Mouse (Mus musculus): ENCODE results near the gene Zfp341.

Gene Zfp341

GRCm38 (mm10) chr2:154603007-154603637 lies 10.0 kb upstream of the Zfp341 start:
- CTCF ChIA-PET: interaction anchor here (0.5 to 4.8 kb wide), 30 partner anchors 10 to 652 kb away, joined by 3 to 58 read pairs (median 4); partner anchors contain the start of genes 4930519P11Rik (in 4 of the 4), Zfp341 (in 4 of the 4), Actl10 (in 1 of the 4) and Raly (in 1 of the 4)
- POLR2A ChIA-PET: interaction anchor here (0.5 to 5.5 kb wide), 78 partner anchors 8 to 673 kb away, joined by 3 to 148 read pairs (median 4); partner anchors contain the start of genes 4930519P11Rik (in 4 of the 4), Zfp341 (in 4 of the 4), Actl10 (in 2 of the 4) and Raly (in 2 of the 4)

GRCm38 (mm10) chr2:154603638-154604153 lies 9.4 kb upstream of the Zfp341 start, which contains the start of gene Pxmp4:
Pxmp4 (minus strand) TSS chr2:154603708.
- CTCF ChIA-PET: interaction anchor here (0.5 to 4.8 kb wide), 30 partner anchors 9 to 653 kb away, joined by 3 to 58 read pairs (median 4); partner anchors contain the start of genes 4930519P11Rik (in 4 of the 4), Zfp341 (in 4 of the 4), Actl10 (in 1 of the 4) and Raly (in 1 of the 4)
- POLR2A ChIA-PET: interaction anchor here (0.5 to 5.5 kb wide), 75 partner anchors 8 to 673 kb away, joined by 3 to 148 read pairs (median 4); partner anchors contain the start of genes Zfp341 (in 4 of the 4), 4930519P11Rik (in 3 of the 4), Actl10 (in 2 of the 4) and Raly (in 2 of the 4)

- ChIA-PET POLR2A (interaction anchor here (0.6 to 5.5 kb wide), 58 partner anchors 9 to 672 kb away, joined by 3 to 148 read pairs (median 4); partner anchors contain the start of genes Zfp341 (in 4 of the 4), 4930519P11Rik (in 3 of the 4), Actl10 (in 2 of the 4) and Raly (in 2 of the 4)), CTCF (interaction anchor here (0.6 to 4.8 kb wide), 22 partner anchors 9 to 304 kb away, joined by 3 to 58 read pairs (median 5); partner anchors contain the start of genes 4930519P11Rik (in 4 of the 4), Zfp341 (in 4 of the 4) and Actl10 (in 1 of the 4))
Observed at GRCm38 (mm10) chr2:154604156-154604555, 8.9 kb upstream of the Zfp341 start.

GRCm38 (mm10) chr2:154606965-154607364 lies 6.1 kb upstream of the Zfp341 start:
- ChIA-PET POLR2A (interaction anchor here in 2 of 4 experiments (0.6 to 1.9 kb wide), 7 partner anchors 7 to 280 kb away, joined by 3 to 6 read pairs (median 4); no protein-coding TSS in a partner anchor), CTCF (interaction anchor here in 1 of 4 experiments (0.6 kb wide), 1 partner anchor 151 kb away, joined by 14 read pairs; no protein-coding TSS in a partner anchor)

GRCm38 (mm10) chr2:154609050-154609767 lies 3.9 kb upstream of the Zfp341 start:
- POLR2A ChIA-PET: interaction anchor here in 2 of 4 experiments (1.2 to 1.4 kb wide), 3 partner anchors 10 to 182 kb away, joined by 4 to 7 read pairs (median 4); no protein-coding TSS in a partner anchor
- CTCF ChIA-PET: interaction anchor here in 2 of 4 experiments (0.6 to 1.1 kb wide), 2 partner anchors 16 to 465 kb away, joined by 3 read pairs; partner anchors contain the start of gene Ahcy (in 1 of the 2)

GRCm38 (mm10) chr2:154614841-154615576 lies 1.9 kb downstream of the Zfp341 start:
- ChIA-PET POLR2A (interaction anchor here in 3 of 4 experiments (0.5 to 4.5 kb wide), 36 partner anchors 8 to 766 kb away, joined by 3 to 148 read pairs (median 4); partner anchors contain the start of genes Pxmp4 (in 2 of the 3) and Raly (in 2 of the 3)), CTCF (interaction anchor here in 2 of 4 experiments (0.7 to 3.9 kb wide), 4 partner anchors 11 to 31 kb away, joined by 3 to 58 read pairs (median 6); partner anchors contain the start of gene Pxmp4 (in 1 of the 2))

- ChIA-PET CTCF (interaction anchor here in 1 of 4 experiments (0.7 kb wide), 1 partner anchor 15 kb away, joined by 3 read pairs; no protein-coding TSS in a partner anchor), POLR2A (interaction anchor here in 3 of 4 experiments (0.5 to 4.5 kb wide), 18 partner anchors 7 to 766 kb away, joined by 3 to 148 read pairs (median 4); partner anchors contain the start of genes Pxmp4 (in 2 of the 3) and Raly (in 1 of the 3))
Observed at GRCm38 (mm10) chr2:154615674-154616073, 2.6 kb downstream of the Zfp341 start.

GRCm38 (mm10) chr2:154617061-154617460 lies 4.0 kb downstream of the Zfp341 start:
- ChIA-PET POLR2A (interaction anchor here in 2 of 4 experiments (0.6 to 1.3 kb wide), 4 partner anchors 24 to 837 kb away, joined by 3 to 6 read pairs (median 4); partner anchors contain the start of gene Efcab8 (in 1 of the 2)), CTCF (interaction anchor here in 2 of 4 experiments (0.6 kb wide), 2 partner anchors 20 to 433 kb away, joined by 3 to 5 read pairs; no protein-coding TSS in a partner anchor)

- CTCF ChIA-PET: interaction anchor here in 1 of 4 experiments (1.6 kb wide), 1 partner anchor 8 kb away, joined by 3 read pairs; no protein-coding TSS in a partner anchor
- POLR2A ChIA-PET: interaction anchor here in 1 of 4 experiments (2.9 kb wide), 1 partner anchor 8 kb away, joined by 9 read pairs; the partner anchor contains the start of genes 4930519P11Rik and Zfp341
Observed at GRCm38 (mm10) chr2:154621684-154622083, 8.6 kb downstream of the Zfp341 start.

- CTCF ChIA-PET: interaction anchor here in 3 of 4 experiments (0.5 to 1.5 kb wide), 7 partner anchors 9 to 577 kb away, joined by 3 to 8 read pairs (median 3); partner anchors contain the start of genes 4930519P11Rik (in 1 of the 3), Pxmp4 (in 1 of the 3) and Zfp341 (in 1 of the 3)
- POLR2A ChIA-PET: interaction anchor here in 2 of 4 experiments (0.6 to 2.9 kb wide), 6 partner anchors 10 to 318 kb away, joined by 3 to 13 read pairs (median 4); partner anchors contain the start of genes 4930519P11Rik (in 1 of the 2), Pxmp4 (in 1 of the 2) and Zfp341 (in 1 of the 2)
Observed at GRCm38 (mm10) chr2:154624137-154624536, 11.0 kb downstream of the Zfp341 start.

- POLR2A ChIA-PET: interaction anchor here in 3 of 4 experiments (0.6 to 1.9 kb wide), 7 partner anchors 11 to 1014 kb away, joined by 3 to 7 read pairs (median 3); partner anchors contain the start of genes 4930519P11Rik (in 2 of the 3), Pxmp4 (in 1 of the 3) and Zfp341 (in 1 of the 3)
- CTCF ChIA-PET: interaction anchor here in 1 of 4 experiments (0.5 kb wide), 1 partner anchor 83 kb away, joined by 3 read pairs; no protein-coding TSS in a partner anchor
Observed at GRCm38 (mm10) chr2:154630531-154630930, 17.4 kb downstream of the Zfp341 start.

- POLR2A ChIA-PET: interaction anchor here in 2 of 4 experiments (0.8 to 1.9 kb wide), 5 partner anchors 9 to 180 kb away, joined by 3 to 7 read pairs (median 5); partner anchors contain the start of genes 4930519P11Rik (in 1 of the 2), Pxmp4 (in 1 of the 2) and Zfp341 (in 1 of the 2)
- CTCF ChIA-PET: interaction anchor here in 2 of 4 experiments (0.6 to 1.3 kb wide), 4 partner anchors 8 to 1252 kb away, joined by 3 to 5 read pairs (median 3); partner anchors contain the start of gene Pxmp4 (in 1 of the 2)
Observed at GRCm38 (mm10) chr2:154632203-154632780, 19.2 kb downstream of the Zfp341 start.

GRCm38 (mm10) chr2:154633039-154633742 lies 20.1 kb downstream of the Zfp341 start:
- ChIA-PET POLR2A (interaction anchor here in 2 of 4 experiments (0.6 to 4.2 kb wide), 9 partner anchors 18 to 986 kb away, joined by 3 to 19 read pairs (median 4); partner anchors contain the start of genes 4930519P11Rik (in 2 of the 2), Zfp341 (in 2 of the 2) and Pxmp4 (in 1 of the 2)), CTCF (interaction anchor here in 2 of 4 experiments (0.6 to 1.3 kb wide), 6 partner anchors 9 to 1087 kb away, joined by 3 to 6 read pairs (median 3); partner anchors contain the start of genes 4930519P11Rik (in 1 of the 2), Pxmp4 (in 1 of the 2) and Zfp341 (in 1 of the 2))

All from embryonic stem cell, embryonic (primary cell).